ENCODE assay signal across 8 mouse cellular contexts in genomic region chr8:69902163-69903062, GRCm38 (mm10). TPM values are rescaled to one million over a fixed set of nuclear protein-coding genes. Genes with fewer than 3 reads are reported as not detected.
DNase-seq lines count a peak whose midpoint lies in the region; ATAC-seq and TF ChIP-seq lines count a peak whose summit lies in the region.

TSS of gene Tssk6 (plus strand) at chr8:69902184.
TSS of gene Ndufa13 (minus strand) at chr8:69902558.
TSS of gene Yjefn3 (minus strand) at chr8:69902712.

- H3K27me3 ChIP-seq in ES-Bruce4 (ENCODE audit: control insufficient read depth, insufficient read depth, low read length, poor library complexity, severe bottlenecking): no peaks in the 10 kb centered on the region
- H3K27me3 ChIP-seq in kidney, postnatal 0 days (ENCODE audit: insufficient read depth, low read length): no peaks in the 10 kb centered on the region
- H3K27me3 ChIP-seq in liver, embryonic 15.5 days: no peaks in the 10 kb centered on the region
- H3K27me3 ChIP-seq in neural tube, embryonic 14.5 days (ENCODE audit: control insufficient read depth, insufficient read depth, low read length): no peaks in the 10 kb centered on the region

- H3K4me2 ChIP-seq in kidney, postnatal 0 days (ENCODE audit: low read length): peak within 1 kb of the TSS; percentile 84
- H3K4me2 ChIP-seq in liver, embryonic 15.5 days: peak within 1 kb of the TSS; percentile 99
- peak within 1 kb of the TSS; percentile 99 for H3K4me2 ChIP-seq in neural tube, embryonic 14.5 days (ENCODE audit: low read depth, low read length)

- H3K9me3 ChIP-seq in ES-Bruce4 (replicated peaks; ENCODE audit: control insufficient read depth, insufficient read depth, low read length, poor library complexity, severe bottlenecking): no peaks in the 10 kb centered on the region
- H3K9me3 ChIP-seq in kidney, postnatal 0 days (replicated peaks; ENCODE audit: low read length): no peaks in the 10 kb centered on the region
- H3K9me3 ChIP-seq in liver, embryonic 15.5 days (replicated peaks): no peaks in the 10 kb centered on the region
- no peaks in the 10 kb centered on the region for H3K9me3 ChIP-seq in neural tube, embryonic 14.5 days (ENCODE audit: control insufficient read depth, low read length)

- no peak for TF ChIP-seq CTCF in ES-Bruce4 (IDR thresholded peaks at IDR 0.05; ENCODE audit: low read depth, low read length)
- TF ChIP-seq CTCF in kidney, postnatal 0 days (IDR thresholded peaks at IDR 0.05; ENCODE audit: low read depth): no peak

- H3K27ac ChIP-seq in ES-Bruce4 (ENCODE audit: insufficient read depth, low read length): peak within 1 kb of the TSS; percentile 81
- peak within 1 kb of the TSS; percentile 85 for H3K27ac ChIP-seq in kidney, postnatal 0 days
- peak within 1 kb of the TSS; percentile 96 for H3K27ac ChIP-seq in liver, embryonic 15.5 days (replicated peaks)
- H3K27ac ChIP-seq in neural tube, embryonic 14.5 days (ENCODE audit: low read depth, low read length): peak within 1 kb of the TSS; percentile 88

- 2% methylated on average over 89 of the region's 89 CpGs for WGBS in kidney, postnatal 0 days
- WGBS in liver, embryonic 15.5 days (ENCODE audit: insufficient replicate concordance): 2% methylated on average over 89 of the region's 89 CpGs
- WGBS in neural tube, embryonic 14.5 days: 5% methylated on average over 88 of the region's 89 CpGs

- H3K36me3 ChIP-seq in ES-Bruce4 (ENCODE audit: control insufficient read depth, insufficient read depth, low read length, poor library complexity, severe bottlenecking): no peaks in the 10 kb centered on the region
- 0 out of 2 replicates have a peak, but pooled peaks cover 3% of the 10 kb centered on the region for H3K36me3 ChIP-seq in kidney, postnatal 0 days (ENCODE audit: insufficient read depth, low read length)
- H3K36me3 ChIP-seq in liver, embryonic 15.5 days (replicated peaks): peaks cover 6% of the 10 kb centered on the region
- no peaks in the 10 kb centered on the region for H3K36me3 ChIP-seq in neural tube, embryonic 14.5 days (ENCODE audit: control insufficient read depth, insufficient read depth, low read length)

- no peaks in the 10 kb centered on the region for H3K4me1 ChIP-seq in ES-Bruce4 (ENCODE audit: control insufficient read depth, insufficient read depth, low read length)
- H3K4me1 ChIP-seq in kidney, postnatal 0 days (replicated peaks; ENCODE audit: insufficient read depth, low read length): peaks cover 5% of the 10 kb centered on the region; the same call in 1 of the 2 replicates
- H3K4me1 ChIP-seq in liver, embryonic 15.5 days (replicated peaks): peaks cover 74% of the 10 kb centered on the region
- peaks cover 17% of the 10 kb centered on the region for H3K4me1 ChIP-seq in neural tube, embryonic 14.5 days (ENCODE audit: control insufficient read depth, insufficient read depth, low read length)

- no peak for TF ChIP-seq POLR2A in ES-Bruce4 (IDR thresholded peaks at IDR 0.05; ENCODE audit: insufficient read depth, low read length)

- ATAC-seq in kidney, postnatal 0 days (replicated peaks; ENCODE audit: low FRiP score, low read depth): peak; percentile 41
- ATAC-seq in liver, embryonic 15.5 days (ENCODE audit: insufficient read depth): peak; percentile 38
- ATAC-seq in neural tube, embryonic 14.5 days (ENCODE audit: low read depth): peak; percentile 55

- peak; percentile 75 to 77 for DNase-seq in B cell, adult 2 months
- peak; percentile 60 to 63 for DNase-seq in cerebellum, postnatal 14 days
- DNase-seq in heart, adult 9 months (ENCODE audit: low spot score in 2 of 2): peak; percentile 27 to 41
- no peak for DNase-seq in kidney, postnatal 0 days (ENCODE audit: low spot score)
- no peak for DNase-seq in right cerebral cortex, adult 18-20 months

- peak within 1 kb of the TSS; percentile 78 for H3K4me3 ChIP-seq in ES-Bruce4 (ENCODE audit: low read depth, low read length)
- peak within 1 kb of the TSS; percentile 55 for H3K4me3 ChIP-seq in kidney, postnatal 0 days (replicated peaks; ENCODE audit: low read depth, low read length)
- H3K4me3 ChIP-seq in liver, embryonic 15.5 days (replicated peaks): peak within 1 kb of the TSS; percentile 65
- H3K4me3 ChIP-seq in neural tube, embryonic 14.5 days (ENCODE audit: low read depth, low read length): peak within 1 kb of the TSS; percentile 77

- TF ChIP-seq EP300 in ES-Bruce4 (IDR thresholded peaks at IDR 0.05; ENCODE audit: insufficient read depth, low read depth, low read length): no peak

- H3K9ac ChIP-seq in ES-Bruce4 (ENCODE audit: low read depth, poor library complexity, severe bottlenecking): peak within 1 kb of the TSS; percentile 79
- H3K9ac ChIP-seq in kidney, postnatal 0 days (ENCODE audit: low read depth, low read length): peak within 1 kb of the TSS; percentile 68
- peak within 1 kb of the TSS; percentile 88 for H3K9ac ChIP-seq in liver, embryonic 15.5 days
- peak within 1 kb of the TSS; percentile 79 for H3K9ac ChIP-seq in neural tube, embryonic 14.5 days (replicated peaks; ENCODE audit: low read depth, low read length)

RNA-seq across cellular contexts. Expression of gene Tssk6, which starts in this region (rescaled TPM):
- polyA plus RNA-seq in ES-Bruce4 (2011; ENCODE audit: insufficient read depth, insufficient read length, low read depth, missing spikeins): not detected in 2 replicates
- 3.8 and 4.0 TPM in 2 replicates for polyA plus RNA-seq in kidney, postnatal 0 days (2015; fragmentation: Nextera tagmentation; extraction: Ambion mirVana)
- 2.1 TPM in 2 replicates for polyA plus RNA-seq in liver, embryonic 15.5 days (2015; fragmentation: Nextera tagmentation; extraction: Ambion mirVana)
- 4.1 and 4.3 TPM in 2 replicates for polyA plus RNA-seq in neural tube, embryonic 14.5 days (2014; fragmentation: Nextera tagmentation; extraction: Ambion mirVana)

RNA-seq across cellular contexts. Expression of gene Ndufa13, which starts in this region (rescaled TPM):
- 70.5 and 70.8 TPM in 2 replicates for polyA plus RNA-seq in ES-Bruce4 (2011; ENCODE audit: insufficient read depth, insufficient read length, low read depth, missing spikeins)
- polyA plus RNA-seq in kidney, postnatal 0 days (2015; fragmentation: Nextera tagmentation; extraction: Ambion mirVana): 288 and 310 TPM in 2 replicates
- 89.7 and 96.9 TPM in 2 replicates for polyA plus RNA-seq in liver, embryonic 15.5 days (2015; fragmentation: Nextera tagmentation; extraction: Ambion mirVana)
- polyA plus RNA-seq in neural tube, embryonic 14.5 days (2014; fragmentation: Nextera tagmentation; extraction: Ambion mirVana): 176 and 194 TPM in 2 replicates

RNA-seq across cellular contexts. Expression of gene Yjefn3, which starts in this region (rescaled TPM):
- polyA plus RNA-seq in ES-Bruce4 (2011; ENCODE audit: insufficient read depth, insufficient read length, low read depth, missing spikeins): 3.4 and 4.2 TPM in 2 replicates
- polyA plus RNA-seq in kidney, postnatal 0 days (2015; fragmentation: Nextera tagmentation; extraction: Ambion mirVana): 4.8 and 5.2 TPM in 2 replicates
- polyA plus RNA-seq in liver, embryonic 15.5 days (2015; fragmentation: Nextera tagmentation; extraction: Ambion mirVana): 0.51 and 0.54 TPM in 2 replicates
- 11.5 and 12.3 TPM in 2 replicates for polyA plus RNA-seq in neural tube, embryonic 14.5 days (2014; fragmentation: Nextera tagmentation; extraction: Ambion mirVana)

Comparison
In these comparisons a context has a peak if more than half of its experiments do, and no peak if none do; other contexts are left out.
1. DNase-seq: peak in B cell, adult 2 months (2 of 2), cerebellum, postnatal 14 days (2 of 2) and heart, adult 9 months (2 of 2); none in kidney, postnatal 0 days (single experiment) and right cerebral cortex, adult 18-20 months (single experiment).
2. Peak in every context shown above with its lines, with median percentiles within 50 percentile points of each other: H3K27ac ChIP-seq, H3K4me3 ChIP-seq, H3K9ac ChIP-seq, ATAC-seq and H3K4me2 ChIP-seq.